Mouse (Mus musculus): Measurements from ENCODE around the gene Mocs3. TPM values are rescaled to one million over a fixed set of nuclear protein-coding genes. Genes with fewer than 3 reads are reported as not detected.

Mocs3 gene
- total RNA-seq (2021) = 10 to 100 TPM; 16.3 to 17.8 TPM

DNA sequence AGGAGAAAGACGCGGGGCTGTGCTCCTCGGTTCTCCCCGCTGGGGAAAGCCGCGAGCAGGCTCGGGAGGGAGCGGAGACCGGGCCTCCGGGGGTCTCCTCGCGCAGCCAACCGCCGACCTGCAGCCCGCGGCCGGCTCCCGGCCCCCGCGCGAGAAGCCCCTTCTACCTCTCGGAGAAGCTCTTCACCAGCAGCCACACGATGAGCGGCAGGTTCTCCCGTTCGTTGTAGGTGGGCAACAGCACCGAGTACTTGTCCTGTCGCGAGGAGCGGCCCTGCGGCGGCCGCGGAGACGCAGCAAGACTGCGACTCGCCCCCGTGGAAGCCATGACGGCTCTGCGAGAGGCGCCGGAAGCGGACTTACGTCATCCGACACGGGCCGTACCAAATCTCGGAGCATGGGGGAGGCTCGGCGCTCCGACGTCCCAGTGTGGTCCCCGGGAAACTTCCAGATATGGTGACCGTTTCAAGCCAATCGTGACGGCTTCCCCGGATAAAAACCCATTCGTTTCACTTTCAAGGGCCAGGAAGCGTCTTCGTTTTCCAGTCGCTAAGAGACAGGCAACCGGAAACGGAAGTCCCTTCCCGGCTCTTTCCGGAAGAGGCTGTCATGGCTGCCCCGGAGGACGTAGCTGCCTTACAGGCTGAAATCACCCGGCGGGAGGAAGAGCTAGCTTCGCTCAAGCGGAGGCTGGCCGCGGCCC is at the start of gene Mocs3, which contains the start of the genes Gm20716 and Dpm1:
Mocs3 (plus strand) TSS at position 597 of the 703 bp plus-strand sequence.
Gm20716 (minus strand) TSS at position 339 of the 703 bp plus-strand sequence.
Dpm1 (minus strand) TSS at position 566 of the 703 bp plus-strand sequence.
- DNase-seq = peak; percentile 91 to 93

DNA sequence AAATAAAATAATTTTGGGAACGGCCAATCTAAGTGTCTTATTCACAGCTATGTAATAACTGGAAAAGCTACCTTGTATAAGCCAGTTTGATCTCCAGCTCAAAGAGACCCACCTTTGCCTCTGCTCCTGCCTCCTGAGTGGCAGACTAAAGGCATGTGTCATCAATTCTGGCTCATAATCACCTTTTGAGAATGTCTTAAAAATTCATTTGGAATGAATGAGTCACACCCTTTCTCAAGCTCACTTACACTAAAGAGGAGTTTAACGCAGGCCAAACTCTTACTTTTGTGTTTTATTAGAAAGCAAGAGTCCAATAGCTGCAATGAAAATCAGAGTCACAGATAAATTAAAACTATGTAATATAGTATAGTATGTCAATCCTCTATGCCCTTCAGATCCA is 38.6 kb upstream of the Mocs3 start:
- no peak for DNase-seq

DNA sequence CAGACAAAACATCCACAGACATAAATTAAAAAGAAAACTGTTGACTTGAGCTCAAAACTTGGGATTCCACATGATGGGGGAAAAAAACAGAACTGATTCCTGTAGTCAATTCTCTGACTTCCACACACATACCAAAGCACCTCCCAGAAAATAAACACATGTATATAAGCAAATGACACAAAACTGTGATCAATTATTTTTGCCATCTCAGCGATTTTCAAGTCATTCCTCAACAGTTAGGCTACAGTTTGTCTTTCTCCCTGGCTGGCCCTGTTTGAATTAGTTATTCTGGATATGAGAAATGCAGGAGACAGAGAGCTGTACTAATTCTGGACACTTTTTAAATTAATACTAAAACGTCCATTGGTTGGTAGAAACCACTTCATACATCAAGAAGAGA is 36.7 kb upstream of the Mocs3 start:
- no peak for DNase-seq

DNA sequence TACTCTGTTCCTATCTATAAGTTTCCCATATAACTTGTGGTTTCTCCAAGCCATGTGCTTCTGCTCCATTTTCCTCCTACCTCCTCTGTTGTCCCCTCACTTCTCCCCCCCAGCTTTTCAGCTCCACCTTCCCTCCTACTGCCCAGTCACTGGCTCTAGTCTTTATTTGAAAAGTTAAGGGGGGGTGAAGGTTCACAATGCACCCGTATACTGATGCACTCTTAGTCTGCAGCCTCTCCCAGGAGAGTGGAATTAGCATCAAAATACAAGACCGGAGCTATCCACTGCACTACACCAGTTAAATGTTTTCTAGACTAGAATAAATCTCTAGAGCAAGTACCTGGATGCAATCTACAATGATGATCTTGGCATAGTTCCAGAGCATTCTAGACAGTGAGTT is 34.7 kb upstream of the Mocs3 start:
- DNase-seq = no peak

DNA sequence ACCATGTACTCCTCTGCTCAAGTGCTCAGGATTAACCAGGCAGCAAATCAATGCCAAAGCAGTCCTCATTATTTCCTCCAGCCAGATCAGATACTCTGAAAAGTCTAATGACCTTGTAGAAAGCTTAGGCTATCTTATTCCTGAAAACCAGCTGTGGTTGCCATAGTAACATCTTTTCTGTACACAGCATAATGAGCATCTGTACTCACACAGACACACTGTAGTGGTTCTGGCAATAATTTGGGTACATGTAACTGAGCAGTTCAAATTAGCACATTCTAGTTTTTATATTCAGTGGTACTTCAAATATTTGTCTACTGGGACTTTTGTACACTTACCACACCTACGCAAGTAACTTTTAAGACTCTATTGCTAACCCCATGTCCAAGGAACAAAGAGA is 32.0 kb upstream of the Mocs3 start:
- no peak for DNase-seq

DNA sequence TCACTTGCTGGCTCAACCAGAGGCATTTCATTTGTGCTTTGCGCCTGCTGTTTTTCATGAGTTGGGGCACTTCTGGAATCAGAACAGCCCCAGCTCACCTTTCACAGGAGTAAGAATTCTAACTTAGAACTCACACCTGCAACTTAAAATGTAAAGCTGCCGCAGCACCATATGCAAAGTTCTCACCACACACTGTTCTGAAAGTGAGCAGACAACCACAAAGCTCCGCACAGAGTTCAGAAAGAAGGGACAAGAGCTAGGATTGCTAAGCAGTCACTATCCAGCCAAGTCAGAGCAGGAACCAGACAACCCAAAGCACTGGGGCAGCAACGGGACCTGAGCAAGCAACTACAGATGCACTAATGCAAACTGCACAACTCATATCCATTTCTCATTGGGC is 30.9 kb upstream of the Mocs3 start:
- no peak for DNase-seq

DNA sequence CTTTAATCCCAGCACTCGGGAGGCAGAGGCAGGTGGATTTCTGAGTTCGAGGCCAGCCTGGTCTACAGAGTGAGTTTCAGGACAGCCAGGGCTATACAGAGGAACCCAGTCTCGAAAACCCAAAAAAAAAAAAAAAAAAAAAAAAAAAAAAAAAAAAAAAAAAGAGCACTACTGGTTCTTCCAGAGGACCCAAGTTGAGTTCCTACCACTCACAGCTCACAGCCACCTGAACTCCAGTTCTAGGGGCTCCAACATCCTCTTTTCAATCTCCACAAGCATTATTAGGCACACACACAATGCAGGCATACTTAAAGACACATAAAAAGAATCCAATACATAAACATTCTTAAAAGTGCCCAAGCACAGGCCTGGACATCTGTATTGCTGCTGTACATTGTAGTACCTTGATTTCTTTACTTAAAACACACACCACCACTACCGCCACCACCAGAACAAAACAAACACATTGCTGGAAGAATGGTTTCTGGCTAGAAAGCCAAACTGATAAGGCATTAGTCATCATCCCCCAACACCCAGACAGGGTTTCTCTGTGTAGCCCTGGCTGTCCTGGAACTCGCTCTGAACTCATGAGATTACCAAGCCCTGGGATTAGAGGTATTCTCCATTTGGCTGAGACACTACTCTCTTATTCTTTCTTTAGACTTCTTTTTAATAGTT is 30.3 kb upstream of the Mocs3 start:
- DNase-seq = no peak

DNA sequence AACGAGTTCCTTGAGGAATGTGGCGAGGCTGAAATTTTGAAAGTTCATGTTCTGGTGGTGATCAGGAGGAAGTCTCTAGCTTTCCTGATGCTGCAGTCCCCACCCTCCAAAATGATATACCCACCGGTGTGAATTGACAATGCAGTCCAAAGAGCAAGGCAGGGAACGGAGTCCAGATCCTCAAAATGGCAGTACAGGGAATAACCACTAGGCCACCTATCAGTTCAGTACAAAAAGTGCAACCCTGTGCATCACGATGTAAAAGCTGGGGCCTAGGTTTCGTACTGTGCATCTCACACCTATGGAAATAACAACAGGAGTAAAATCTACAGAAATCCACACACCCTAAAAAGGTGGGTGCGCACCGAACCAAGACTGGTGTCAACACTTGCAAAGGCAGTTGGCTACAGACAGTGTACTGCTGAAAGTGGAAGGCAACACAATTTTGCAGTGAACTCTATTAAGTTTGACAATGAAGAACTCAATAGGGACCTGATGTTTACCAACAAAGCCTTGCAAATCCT is 25.9 kb upstream of the Mocs3 start:
- no peak for DNase-seq

DNA sequence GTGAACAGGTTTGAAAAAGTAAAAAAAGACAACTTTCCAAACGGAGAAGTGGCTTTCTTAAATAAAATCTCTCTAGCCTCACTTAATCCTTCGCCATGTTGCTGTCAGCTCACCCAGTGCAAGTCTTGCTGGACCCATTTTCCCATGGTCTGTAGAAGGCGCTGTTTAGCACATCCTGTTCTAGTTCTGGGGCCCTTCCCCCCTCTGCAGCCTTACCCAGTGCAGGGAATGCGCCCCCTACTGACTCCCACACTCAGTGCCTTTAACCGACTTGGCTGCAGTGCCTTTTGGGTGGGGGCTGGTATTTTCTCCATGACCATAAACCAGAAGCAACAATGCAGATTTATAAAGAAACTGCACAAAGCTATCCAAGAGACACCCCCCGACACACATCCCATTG is 25.2 kb upstream of the Mocs3 start:
- peak; percentile 82 to 86 for DNase-seq

DNA sequence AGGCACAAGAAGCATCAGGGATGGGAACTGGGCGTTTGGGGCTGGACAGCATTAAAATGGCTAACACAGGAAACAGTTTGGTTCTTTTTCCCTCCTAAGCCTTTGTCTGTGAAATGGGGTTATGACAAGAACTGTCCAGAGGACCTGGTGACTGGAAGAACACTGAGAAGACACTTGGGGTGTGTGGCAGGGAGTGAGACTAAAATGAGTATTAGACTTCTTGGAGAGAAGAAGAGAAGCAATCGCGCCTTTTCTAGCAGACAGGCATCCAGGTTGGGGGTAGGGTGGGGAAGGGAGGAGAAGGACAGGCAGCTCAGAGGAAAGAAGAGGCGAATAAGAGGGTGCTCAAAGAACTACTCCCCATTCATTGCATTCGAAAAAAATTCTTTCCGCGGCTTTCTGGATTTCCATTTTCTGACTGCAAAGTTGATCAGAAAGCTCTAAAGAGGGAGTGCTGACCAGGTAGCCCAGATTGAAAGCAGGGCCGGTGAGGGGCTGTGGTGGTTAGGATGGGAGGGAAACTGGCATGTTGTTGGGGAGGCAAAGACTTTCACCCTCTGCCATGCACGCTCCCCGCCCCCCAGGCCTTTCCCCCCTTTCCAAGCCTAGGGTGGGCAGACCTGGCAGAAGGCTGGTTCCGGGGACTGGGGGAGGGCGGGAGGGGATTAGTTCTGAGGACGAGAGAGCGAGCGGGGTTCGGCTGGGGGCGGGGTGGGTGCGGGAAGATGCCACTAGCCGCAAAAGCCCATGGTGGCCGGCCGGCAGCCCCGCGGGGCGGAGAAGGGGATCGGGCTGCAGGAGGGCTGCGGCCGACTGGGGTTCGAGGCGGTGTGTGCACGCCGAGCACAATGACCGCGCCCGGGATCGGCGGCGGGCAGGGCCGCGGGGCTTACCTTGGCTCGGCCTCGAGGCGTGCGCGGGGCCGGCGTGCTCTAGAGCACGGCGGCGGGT is 24.5 kb upstream of the Mocs3 start:
- peak; percentile 29 to 39 for DNase-seq

DNA sequence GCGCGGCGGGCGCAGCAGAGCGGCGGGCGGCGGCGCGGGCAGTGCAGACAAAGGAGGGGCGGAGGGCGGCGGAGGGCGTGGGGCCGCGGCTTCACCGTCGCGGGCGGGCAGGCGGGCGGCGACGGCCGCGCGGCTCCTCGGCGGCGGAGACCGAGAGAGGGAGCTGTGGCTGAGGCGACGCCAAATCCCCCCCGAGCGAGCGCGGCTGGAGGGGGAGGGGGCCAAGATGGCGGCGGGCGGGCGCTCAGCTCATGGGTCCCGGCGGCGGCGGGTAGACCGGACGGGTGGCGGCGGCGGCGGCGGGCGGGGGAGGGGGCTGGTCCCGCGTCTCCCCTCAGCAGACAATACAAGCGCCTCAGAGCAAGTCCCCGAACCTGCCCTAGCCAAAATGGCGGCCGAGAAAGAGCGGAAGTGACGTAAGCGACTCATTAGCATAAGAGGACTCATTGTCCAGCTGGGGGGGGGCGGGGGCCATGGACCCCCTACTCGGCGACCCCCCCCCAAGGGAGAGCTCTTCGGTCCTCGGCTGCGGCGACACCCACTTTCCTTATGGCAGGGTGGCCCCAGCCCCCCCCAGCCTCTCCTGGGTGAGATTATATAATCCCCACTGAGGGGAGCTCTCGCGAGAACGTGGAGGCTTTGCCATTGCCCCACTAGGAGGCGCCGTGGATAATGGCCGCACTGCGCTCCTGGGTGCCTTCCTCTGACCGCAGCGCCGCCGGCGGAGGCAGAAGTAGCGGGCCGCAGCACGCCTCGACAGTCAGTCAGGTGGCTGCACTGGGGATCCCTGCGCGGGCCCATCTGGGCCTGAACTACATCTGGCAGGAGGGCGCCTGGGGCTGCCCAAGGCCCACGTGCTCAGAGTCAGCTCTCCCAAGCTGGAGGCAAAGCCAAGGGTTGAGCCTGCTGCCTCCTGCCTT is 23.4 kb upstream of the Mocs3 start, which contains the start of gene Adnp:
Adnp (minus strand) TSS at position 388 of the 920 bp plus-strand sequence.
- peak; percentile 91 to 92 for DNase-seq

DNA sequence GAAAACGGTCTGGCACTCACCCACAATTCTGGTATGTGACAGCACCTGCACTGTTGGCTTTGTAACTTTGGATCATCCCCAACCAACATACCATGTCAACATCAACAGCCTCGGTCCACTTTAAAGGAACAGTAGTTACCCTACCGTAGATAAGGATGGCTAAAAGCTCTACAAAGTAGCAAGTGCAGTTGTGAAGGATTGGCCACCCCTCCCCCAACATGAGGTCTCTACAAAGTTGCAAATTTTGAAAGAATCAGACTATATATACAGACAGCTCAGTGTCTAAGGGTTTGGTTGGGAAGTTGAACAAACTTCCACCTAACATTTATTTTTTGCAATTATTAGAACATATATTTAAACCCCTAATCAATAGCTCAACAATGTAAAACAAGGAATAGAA is 22.5 kb upstream of the Mocs3 start:
- DNase-seq = no peak

DNA sequence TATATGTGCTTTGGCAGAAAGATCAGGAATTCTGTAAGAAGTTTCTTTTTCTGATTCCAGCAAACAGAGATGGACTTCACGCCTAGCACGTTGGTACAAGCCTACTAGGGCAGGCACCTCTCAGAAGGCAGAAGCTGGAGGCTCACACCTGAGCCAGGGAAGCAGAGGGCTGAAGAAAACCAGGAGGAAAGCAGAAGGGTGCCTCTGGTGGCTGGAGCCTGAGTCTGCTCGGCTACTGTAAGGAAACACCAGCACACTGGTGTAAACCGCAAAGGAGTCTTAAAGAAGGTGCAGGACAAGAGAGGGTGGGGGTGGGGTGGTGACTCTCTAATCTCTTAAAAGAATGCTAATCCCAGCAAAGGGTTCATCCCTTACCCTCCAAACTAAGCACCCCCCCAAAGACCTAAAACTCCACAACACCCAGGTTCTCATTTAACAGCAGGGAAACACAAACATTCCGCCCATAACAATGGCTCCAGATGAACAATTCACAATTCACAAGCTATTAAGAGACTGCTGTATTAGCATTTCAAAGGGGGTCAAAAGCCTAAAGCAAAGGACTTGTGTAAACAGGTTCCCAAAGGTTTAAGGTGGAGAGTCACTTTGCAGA is 16.5 kb upstream of the Mocs3 start:
- no peak for DNase-seq

DNA sequence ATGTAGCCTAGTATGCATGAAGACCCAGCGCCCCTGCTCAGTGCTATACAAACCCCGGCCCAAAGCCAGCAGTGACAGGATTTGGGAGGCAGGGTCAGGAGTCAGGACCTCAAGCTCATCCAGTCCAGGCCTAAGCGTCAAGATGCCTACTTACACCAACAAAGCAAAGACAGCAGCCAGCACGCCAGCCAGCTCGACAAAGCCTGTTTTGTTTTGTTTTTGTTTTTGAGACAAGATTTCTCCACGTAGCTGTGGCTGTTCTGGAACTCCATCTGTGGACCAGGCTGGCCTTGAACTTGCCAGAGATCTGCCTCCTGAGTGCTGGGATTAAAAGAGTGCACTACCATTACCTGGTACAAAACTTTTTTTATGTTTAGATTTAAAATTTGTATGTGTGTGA is 7.1 kb upstream of the Mocs3 start:
- no peak for DNase-seq

DNA sequence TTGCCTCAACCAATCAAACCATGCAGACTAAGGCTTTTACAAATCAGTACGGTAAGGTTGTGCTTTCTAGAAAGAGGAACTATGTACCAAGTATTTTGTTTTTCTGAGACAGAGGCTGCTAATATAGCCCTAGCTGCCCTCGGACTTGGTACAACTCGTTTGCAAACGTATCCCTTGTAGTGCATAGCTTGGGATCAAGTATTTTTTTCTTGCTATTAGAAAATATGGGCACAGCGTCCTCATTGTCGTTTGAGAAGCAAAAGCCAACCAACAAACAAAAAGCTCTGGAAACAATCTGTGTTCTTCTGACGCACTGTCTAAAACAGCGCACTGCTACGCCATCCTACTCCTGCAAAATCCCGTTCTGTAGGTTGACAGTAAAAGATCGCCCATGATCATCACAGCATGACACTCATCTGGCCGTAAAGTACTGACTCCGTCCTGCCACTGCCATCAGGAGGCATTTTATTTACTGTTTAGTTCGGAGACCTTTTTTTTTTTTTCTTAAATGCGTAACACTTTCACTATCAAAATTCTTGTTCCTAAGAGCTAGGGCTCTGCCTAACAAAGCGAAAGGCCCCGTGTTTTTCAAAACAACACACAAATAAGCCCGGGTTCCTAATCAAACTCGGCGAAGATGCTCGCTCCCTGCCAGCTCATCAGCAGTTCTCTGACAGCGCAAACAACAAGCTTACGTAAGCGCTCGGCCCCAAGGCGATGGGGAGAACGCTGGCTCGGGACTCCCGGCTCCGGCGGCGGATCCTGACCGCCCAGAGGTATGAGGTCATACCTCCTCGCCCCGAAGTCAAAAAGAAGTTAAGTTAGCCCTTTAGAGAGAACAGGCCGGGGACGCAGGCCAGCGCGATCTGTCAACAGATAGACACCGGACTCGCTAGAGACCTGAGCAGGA is 1.1 kb upstream of the Mocs3 start:
- DNase-seq = peak; percentile 56 to 63

DNA sequence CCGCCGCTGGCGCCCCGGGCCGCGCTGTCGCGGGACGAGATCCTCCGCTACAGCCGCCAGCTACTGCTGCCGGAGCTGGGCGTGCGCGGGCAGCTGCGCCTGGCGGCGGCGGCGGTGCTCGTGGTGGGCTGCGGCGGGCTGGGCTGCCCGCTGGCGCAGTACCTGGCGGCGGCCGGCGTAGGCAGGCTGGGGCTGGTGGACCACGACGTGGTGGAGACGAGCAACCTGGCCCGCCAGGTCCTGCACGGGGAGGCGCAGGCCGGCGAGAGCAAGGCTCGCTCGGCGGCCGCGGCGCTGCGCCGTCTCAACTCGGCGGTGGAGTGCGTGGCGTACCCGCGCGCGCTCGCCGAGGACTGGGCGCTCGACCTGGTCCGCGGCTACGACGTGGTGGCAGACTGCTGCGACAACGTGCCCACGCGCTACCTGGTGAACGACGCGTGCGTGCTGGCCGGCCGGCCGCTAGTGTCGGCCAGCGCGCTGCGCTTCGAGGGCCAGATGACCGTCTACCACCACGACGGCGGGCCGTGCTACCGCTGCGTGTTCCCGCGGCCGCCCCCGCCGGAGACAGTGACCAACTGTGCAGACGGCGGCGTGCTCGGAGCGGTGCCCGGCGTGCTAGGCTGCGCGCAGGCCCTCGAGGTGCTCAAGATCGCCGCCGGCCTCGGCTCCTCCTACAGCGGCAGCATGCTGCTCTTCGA is 500 bp downstream of the Mocs3 start:
- peak in 1 of 2 experiments; percentile 29 for DNase-seq

DNA sequence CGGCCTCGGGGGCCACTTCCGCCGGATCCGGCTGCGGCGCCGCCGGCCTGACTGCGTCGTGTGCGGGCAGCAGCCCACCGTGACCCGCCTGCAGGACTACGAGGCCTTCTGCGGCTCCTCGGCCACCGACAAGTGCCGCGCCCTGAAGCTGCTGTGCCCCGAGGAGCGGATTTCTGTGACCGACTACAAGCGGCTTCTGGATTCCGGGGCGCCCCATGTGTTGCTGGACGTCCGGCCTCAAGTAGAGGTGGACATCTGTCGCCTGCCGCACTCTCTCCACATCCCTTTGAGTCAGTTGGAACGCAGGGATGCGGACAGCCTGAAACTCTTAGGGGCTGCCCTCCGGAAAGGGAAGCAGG is 1.0 kb downstream of the Mocs3 start:
- DNase-seq = no peak

DNA sequence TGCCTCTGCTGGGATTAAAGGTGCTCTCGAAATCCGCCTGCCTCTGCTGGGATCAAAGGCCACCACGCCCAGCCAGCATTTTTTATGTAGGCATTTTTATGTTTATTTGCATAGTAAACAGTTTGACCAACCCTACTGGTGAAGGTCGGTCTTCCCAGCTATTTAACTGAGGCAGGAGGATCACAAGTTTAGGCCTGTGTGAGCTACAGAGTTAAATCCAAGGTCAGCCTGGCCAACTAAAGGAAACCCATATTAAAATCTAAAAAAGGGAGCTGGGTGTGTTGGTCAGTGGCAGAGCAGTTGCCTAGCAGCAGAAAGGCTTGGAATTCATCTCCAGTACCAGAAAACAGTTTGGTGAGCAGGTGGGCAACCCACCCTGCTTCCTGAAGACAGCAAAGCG is 2.9 kb downstream of the Mocs3 start:
- no peak for DNase-seq

DNA sequence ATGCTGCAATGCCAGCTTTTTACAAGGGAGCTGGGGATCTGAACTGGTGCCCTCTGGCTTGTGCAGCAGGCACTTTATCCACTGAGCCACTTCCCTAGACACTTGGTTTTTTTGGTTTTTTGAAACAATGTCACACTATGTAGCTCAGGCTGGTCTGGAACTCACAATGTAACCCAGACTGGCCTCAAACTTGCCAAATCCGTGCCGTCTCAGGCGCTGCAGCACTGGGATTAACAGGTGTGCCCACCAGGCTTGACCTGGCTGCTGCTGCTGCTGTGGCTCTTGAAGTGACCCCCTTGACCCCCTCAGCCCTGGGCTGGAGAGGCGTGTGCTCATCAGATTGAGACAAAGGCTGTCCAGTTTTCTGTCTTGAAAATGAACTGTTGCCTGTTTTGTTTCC is 7.9 kb downstream of the Mocs3 start:
- DNase-seq = no peak

Measured in layer of hippocampus, postnatal 36 days (tissue).